Mouse (Mus musculus): ENCODE measurements around the gene Got1. TPM values are rescaled to one million over a fixed set of nuclear protein-coding genes. Genes with fewer than 3 reads are reported as not detected.

Gene Got1
- polyA plus RNA-seq, 2 experiments = 20.3 to 24.5 TPM

DNA sequence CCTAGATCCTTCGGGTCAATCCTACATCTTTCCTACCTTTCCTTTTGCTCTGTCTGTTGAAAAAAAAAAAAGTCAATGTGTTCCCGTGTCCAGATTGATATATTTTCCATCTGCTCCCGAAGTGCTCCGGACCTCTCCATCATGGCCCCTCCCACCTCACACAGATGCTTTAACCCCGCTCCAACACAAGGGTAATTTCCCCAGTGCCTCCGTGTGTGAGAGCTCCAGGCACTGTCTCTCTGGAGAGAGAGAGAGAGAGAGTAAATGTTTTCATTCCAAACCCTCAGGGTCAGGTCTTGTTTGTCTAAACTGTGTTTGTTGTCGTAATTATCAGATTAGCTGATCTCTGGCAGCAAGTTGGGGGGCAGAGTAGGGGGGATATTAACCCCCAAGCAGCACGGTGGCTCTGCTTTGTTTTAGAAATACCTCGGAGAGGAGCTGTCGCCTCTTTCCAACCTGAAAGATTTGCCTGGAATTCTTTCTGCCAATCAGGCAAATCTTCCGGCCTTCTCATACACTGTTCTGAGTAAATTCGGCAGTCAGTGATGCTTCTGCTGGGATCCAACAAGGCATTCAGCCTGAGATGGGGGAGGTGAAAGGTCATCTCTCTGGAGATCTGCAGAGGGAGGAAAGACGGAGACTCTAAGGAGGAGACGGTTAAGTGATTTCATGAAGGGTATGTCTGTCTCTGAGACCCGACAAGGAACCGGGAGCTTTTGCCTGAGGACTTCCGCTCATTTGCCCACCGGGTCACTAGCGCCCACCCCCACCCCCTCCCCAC, 22.1 kb upstream of the Got1 start:
- Histone ChIP-seq H3K4me3 (replicated peaks; ENCODE audit: low read length) (no peak overlapping the region), H3K36me3 (ENCODE audit: control insufficient read depth, insufficient read depth, low read length) (no peaks in the 10 kb centered on the region), H3K9ac (ENCODE audit: low read depth, low read length, severe bottlenecking) (no peak overlapping the region), H3K4me1 (ENCODE audit: control insufficient read depth, insufficient read depth, low read length) (no peaks in the 10 kb centered on the region), H3K27me3 (ENCODE audit: control insufficient read depth, insufficient read depth, low read length) (no peaks in the 10 kb centered on the region; the same call in 1 of the 2 replicates), H3K4me2 (replicated peaks; ENCODE audit: low read depth, low read length, severe bottlenecking) (0 out of 2 replicates have a peak overlapping the region, but pooled peaks have one; percentile 14), H3K27ac (replicated peaks; ENCODE audit: low read depth, low read length) (no peak overlapping the region), H3K9me3 (ENCODE audit: control insufficient read depth, low read length) (no peaks in the 10 kb centered on the region)
- ATAC-seq (ENCODE audit: low FRiP score, low read depth) (no peak), DNase-seq (ENCODE audit: low spot score) (no peak)
- WGBS = 8% methylated on average over 19 of the region's 19 CpGs
- TF ChIP-seq POLR2A (IDR thresholded peaks at IDR 0.05; ENCODE audit: borderline replicate concordance, extremely low read depth, insufficient read depth, insufficient read length) = no peak

DNA sequence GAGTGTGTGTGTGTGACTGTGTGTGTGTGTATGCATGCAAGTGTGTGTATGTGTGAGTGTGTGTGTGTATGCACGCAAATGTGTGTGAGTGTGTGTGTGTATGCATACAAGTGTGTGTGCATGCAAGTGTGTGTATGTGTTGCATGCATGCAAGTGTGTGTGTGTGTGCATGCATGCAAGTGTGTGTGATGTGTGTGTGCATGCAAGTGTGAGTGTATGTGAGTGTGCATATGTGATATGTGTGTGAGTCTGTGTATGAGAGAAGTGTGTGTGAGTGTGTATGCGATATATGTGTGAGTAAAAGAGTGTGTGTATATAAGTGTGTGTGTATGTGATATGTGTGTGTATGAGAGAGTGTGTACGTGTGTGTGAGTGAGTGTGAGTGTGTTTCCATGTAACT, 11.0 kb upstream of the Got1 start:
- WGBS = 97% methylated on average over 3 of the region's 3 CpGs
- ATAC-seq (ENCODE audit: low FRiP score, low read depth) (no peak), DNase-seq (ENCODE audit: low spot score) (no peak)
- H3K9ac ChIP-seq (ENCODE audit: low read depth, low read length, severe bottlenecking) = no peak overlapping the region
- no peaks in the 10 kb centered on the region for H3K27me3 ChIP-seq (ENCODE audit: control insufficient read depth, insufficient read depth, low read length)
- no peak overlapping the region for H3K4me3 ChIP-seq (replicated peaks; ENCODE audit: low read length)
- no peak overlapping the region for H3K4me2 ChIP-seq (replicated peaks; ENCODE audit: low read depth, low read length, severe bottlenecking)
- H3K9me3 ChIP-seq (ENCODE audit: control insufficient read depth, low read length) = no peaks in the 10 kb centered on the region
- TF ChIP-seq POLR2A (IDR thresholded peaks at IDR 0.05; ENCODE audit: borderline replicate concordance, extremely low read depth, insufficient read depth, insufficient read length) = no peak
- H3K36me3 ChIP-seq (ENCODE audit: control insufficient read depth, insufficient read depth, low read length) = no peaks in the 10 kb centered on the region
- H3K4me1 ChIP-seq (ENCODE audit: control insufficient read depth, insufficient read depth, low read length) = no peaks in the 10 kb centered on the region
- no peak overlapping the region for H3K27ac ChIP-seq (replicated peaks; ENCODE audit: low read depth, low read length)

DNA sequence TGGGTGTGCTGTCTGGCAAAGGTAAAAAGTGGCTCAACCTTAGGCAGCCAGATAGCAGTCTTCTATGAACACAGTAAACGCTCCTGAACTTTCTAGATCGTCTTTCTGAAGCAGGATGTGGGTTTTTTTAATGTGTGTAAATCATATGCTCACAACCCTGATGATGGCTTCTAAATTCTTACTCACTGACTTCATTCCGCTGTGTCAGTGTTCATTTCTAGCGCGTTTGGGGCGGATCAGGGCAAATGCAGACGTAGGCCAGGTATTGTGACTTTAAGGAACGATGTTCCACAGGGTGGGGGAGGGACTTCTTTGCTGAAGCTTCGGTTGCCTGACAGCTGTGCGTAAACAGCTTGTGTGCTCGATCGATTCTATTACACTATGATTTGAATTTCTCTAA, 6.5 kb upstream of the Got1 start:
- no peak overlapping the region for H3K9ac ChIP-seq (ENCODE audit: low read depth, low read length, severe bottlenecking)
- no peaks in the 10 kb centered on the region for H3K9me3 ChIP-seq (ENCODE audit: control insufficient read depth, low read length)
- 32% methylated on average over 12 of the region's 12 CpGs for WGBS
- no peaks in the 10 kb centered on the region for H3K27me3 ChIP-seq (ENCODE audit: control insufficient read depth, insufficient read depth, low read length)
- no peak overlapping the region for H3K4me3 ChIP-seq (replicated peaks; ENCODE audit: low read length)
- DNase-seq (ENCODE audit: low spot score) (no peak), ATAC-seq (ENCODE audit: low FRiP score, low read depth) (no peak)
- TF ChIP-seq POLR2A (IDR thresholded peaks at IDR 0.05; ENCODE audit: borderline replicate concordance, extremely low read depth, insufficient read depth, insufficient read length) = no peak
- no peak overlapping the region for H3K4me2 ChIP-seq (replicated peaks; ENCODE audit: low read depth, low read length, severe bottlenecking)
- no peaks in the 10 kb centered on the region for H3K36me3 ChIP-seq (ENCODE audit: control insufficient read depth, insufficient read depth, low read length)
- H3K27ac ChIP-seq (replicated peaks; ENCODE audit: low read depth, low read length) = no peak overlapping the region
- H3K4me1 ChIP-seq (ENCODE audit: control insufficient read depth, insufficient read depth, low read length) = no peaks in the 10 kb centered on the region

DNA sequence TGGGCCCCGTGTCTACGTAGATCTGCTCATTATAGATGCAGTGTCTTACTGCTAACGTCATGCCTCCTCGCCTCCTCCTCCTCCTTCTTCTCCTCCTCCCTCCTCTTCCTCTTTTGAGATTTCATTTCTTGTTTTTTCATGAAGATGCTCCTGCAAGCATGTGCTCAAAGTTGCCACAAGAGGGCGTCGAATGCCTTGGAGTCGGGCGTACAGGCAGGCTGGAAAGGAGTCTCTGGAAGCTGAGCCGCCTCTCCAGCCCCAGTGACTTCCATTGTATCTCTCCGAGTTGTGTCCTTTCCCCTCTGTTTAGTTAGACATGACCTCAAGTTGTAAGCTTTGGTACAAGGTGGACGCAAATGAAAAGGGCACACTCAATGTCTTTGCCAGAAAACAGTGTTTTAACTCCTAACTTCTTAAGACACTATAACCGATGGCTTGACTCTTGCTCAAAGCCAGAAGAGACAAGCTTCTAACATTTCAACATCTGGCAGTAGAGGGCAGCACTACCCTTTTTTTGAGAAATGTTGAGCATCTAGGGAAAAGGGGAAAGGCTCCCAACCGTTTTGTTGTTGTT, 5.9 kb upstream of the Got1 start:
- ATAC-seq (ENCODE audit: low FRiP score, low read depth) (peak; percentile 79), DNase-seq (ENCODE audit: low spot score) (peak; percentile 87)
- Histone ChIP-seq H3K9ac (ENCODE audit: low read depth, low read length, severe bottlenecking) (no peak overlapping the region), H3K27ac (replicated peaks; ENCODE audit: low read depth, low read length) (no peak overlapping the region), H3K27me3 (ENCODE audit: control insufficient read depth, insufficient read depth, low read length) (no peaks in the 10 kb centered on the region), H3K4me3 (replicated peaks; ENCODE audit: low read length) (peak overlapping the region; percentile 24), H3K4me1 (ENCODE audit: control insufficient read depth, insufficient read depth, low read length) (peaks cover 3% of the 10 kb centered on the region; the same call in 1 of the 2 replicates), H3K4me2 (replicated peaks; ENCODE audit: low read depth, low read length, severe bottlenecking) (peak overlapping the region; percentile 47), H3K36me3 (ENCODE audit: control insufficient read depth, insufficient read depth, low read length) (no peaks in the 10 kb centered on the region), H3K9me3 (ENCODE audit: control insufficient read depth, low read length) (no peaks in the 10 kb centered on the region)
- 4% methylated on average over 13 of the region's 13 CpGs for WGBS
- no peak for TF ChIP-seq POLR2A (IDR thresholded peaks at IDR 0.05; ENCODE audit: borderline replicate concordance, extremely low read depth, insufficient read depth, insufficient read length)

DNA sequence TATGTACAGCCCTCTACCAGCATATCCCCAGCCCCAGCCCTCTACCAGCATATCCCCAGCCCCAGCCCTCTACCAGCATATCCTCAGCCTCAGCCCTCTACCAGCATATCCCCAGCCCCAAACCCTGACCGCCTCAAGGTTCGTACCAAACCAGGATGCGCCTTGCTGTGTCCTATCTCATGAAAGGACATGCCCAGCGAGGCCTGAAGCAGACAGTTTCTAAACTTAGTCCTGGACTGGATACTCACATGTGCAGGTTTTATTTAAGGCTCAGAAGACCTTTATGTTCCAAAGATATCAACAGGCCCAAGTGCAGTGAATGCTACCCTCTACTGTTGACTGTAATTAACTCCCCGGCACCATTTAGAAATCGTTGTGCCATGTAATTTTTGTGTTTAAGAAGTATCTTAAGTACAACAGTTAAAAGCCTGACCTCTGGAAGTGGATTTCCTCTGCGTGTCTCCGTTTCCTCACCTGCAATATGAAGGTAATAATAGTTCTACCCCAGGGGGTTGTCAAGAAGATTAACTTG, 3.7 kb upstream of the Got1 start:
- DNase-seq (ENCODE audit: low spot score) = no peak
- 82% methylated on average over 8 of the region's 8 CpGs for WGBS
- Histone ChIP-seq H3K4me1 (ENCODE audit: control insufficient read depth, insufficient read depth, low read length) (peaks cover 15% of the 10 kb centered on the region), H3K27ac (replicated peaks; ENCODE audit: low read depth, low read length) (no peak overlapping the region), H3K4me2 (replicated peaks; ENCODE audit: low read depth, low read length, severe bottlenecking) (no peak overlapping the region), H3K4me3 (replicated peaks; ENCODE audit: low read length) (no peak overlapping the region), H3K9me3 (ENCODE audit: control insufficient read depth, low read length) (no peaks in the 10 kb centered on the region), H3K27me3 (ENCODE audit: control insufficient read depth, insufficient read depth, low read length) (no peaks in the 10 kb centered on the region), H3K36me3 (ENCODE audit: control insufficient read depth, insufficient read depth, low read length) (no peaks in the 10 kb centered on the region), H3K9ac (ENCODE audit: low read depth, low read length, severe bottlenecking) (no peak overlapping the region)
- ATAC-seq (ENCODE audit: low FRiP score, low read depth) = no peak
- no peak for TF ChIP-seq POLR2A (IDR thresholded peaks at IDR 0.05; ENCODE audit: borderline replicate concordance, extremely low read depth, insufficient read depth, insufficient read length)
